Mouse (Mus musculus): Measurements from ENCODE around the gene Cbx7.
A peak's percentile ranks its signal among the peaks of the same experiment; 100 is the strongest.

The Cbx7 gene

GRCm38 (mm10) chr15:80000694-80001093 is 29.8 kb upstream of the Cbx7 start:
- DNase-seq = no peak

- no peak for DNase-seq
These were observed 27.1 kb upstream of the Cbx7 start for GRCm38 (mm10) chr15:79997988-79998387.

DNA sequence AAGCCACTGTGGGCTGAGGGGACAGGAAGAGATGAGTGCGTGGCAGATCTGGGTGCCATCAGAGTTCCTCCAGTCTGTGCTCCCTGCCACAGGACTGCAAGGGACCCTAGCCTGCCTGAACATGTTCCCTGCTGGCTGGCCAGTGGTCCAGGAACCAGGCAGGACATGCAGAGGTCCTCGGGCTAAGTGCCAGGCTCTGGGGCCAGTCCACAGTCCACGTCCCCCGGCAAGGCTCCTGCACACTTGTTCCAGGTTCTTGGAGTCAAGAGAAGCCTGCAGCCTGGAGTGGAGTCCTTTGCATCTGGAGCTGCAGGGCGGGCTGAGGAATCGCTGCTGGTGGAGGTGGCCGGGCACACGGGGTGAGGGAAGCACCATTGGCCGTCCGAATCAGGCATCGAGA is 25.9 kb upstream of the Cbx7 start:
- DNase-seq = no peak

DNA sequence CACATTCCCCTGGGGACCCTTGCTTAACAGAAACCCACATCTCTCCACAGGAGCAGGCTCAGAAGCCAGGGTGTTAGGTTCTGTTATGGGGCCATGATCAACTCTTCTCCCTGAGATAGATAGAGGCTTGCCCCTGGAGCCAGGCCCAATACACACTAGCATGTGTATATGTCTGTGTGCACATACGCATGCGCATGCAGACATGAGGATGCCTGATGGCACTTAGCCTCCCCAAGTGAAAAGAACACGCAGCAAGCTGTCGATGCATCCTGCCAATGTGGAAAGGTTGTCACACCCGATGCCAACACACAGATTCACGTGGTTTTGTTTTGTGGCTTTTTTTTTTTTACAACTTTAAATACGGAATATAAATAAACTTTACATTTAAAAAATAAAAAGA is 24.6 kb upstream of the Cbx7 start:
- no peak for DNase-seq

GRCm38 (mm10) chr15:79994566-79994965 is 23.6 kb upstream of the Cbx7 start:
- no peak for DNase-seq

- DNase-seq = no peak
These were observed 15.3 kb upstream of the Cbx7 start for GRCm38 (mm10) chr15:79986182-79986581.

DNA sequence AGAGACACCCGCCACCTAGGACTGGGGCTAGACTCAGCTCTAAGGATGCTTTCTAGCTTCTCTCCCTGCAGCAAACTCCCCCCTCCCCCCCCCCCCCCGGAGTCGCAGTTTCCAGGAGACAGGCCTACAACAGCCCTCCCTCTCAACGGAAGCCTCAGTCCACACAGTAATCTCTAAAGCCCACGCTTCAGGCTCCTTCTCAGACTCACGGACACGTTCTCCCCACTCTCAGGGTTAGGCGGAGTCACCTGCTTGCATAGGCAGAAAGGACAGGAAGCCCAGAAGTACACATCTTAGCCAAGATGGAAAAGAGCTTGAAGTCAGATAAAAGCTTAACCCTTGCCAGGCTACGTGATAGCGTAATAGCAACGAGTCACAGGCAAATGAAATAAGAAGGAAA is 14.6 kb upstream of the Cbx7 start:
- no peak for DNase-seq

- no peak for DNase-seq
These were observed 13.2 kb upstream of the Cbx7 start for GRCm38 (mm10) chr15:79984152-79984551.

- DNase-seq = no peak
These were observed 9.8 kb upstream of the Cbx7 start for GRCm38 (mm10) chr15:79980716-79981115.

GRCm38 (mm10) chr15:79972186-79972585 is 1.3 kb upstream of the Cbx7 start:
- no peak for DNase-seq

DNA sequence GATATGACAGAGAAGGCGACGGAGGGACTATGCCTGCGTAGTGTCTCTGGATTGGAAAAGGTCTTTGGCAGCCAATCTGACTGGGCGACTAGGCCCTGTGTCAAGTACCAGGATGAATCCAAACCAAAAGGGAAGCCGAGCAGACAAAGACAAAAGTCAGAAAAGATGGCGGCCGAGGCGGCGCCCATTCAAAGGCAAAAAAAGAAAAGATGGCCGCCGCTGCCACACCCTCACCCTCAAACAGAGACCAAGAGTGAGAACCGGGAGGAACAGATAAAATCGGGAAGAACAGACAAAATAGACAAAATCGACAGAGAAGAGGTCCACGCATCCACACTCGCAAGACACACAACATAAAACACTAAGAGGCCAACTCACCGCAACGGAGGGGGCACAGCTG is 428 bp downstream of the Cbx7 start:
- no peak for DNase-seq

GRCm38 (mm10) chr15:79967346-79967745 is 3.6 kb downstream of the Cbx7 start:
- DNase-seq = no peak

- no peak for DNase-seq
These were observed 6.5 kb downstream of the Cbx7 start for GRCm38 (mm10) chr15:79964376-79964775.

DNA sequence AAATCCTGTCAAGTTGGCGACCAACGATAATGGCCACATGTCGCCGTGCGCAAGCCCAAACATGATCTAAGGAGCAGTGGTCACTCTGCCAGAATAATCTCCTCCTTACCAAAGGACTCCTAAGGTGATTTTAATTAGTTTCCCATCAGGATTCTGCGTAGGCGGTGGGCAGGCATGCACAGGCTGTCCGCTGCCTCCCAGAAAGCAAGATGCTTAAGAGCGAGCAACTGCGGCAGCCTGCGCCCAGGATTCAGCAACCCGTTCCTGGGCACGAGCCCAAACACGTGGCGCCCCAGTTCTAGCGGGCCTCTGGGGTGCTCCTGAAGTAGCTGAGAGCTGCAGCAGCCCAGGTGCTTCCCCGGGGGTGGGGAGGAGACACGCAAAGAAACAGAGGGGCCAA is 8.3 kb downstream of the Cbx7 start:
- DNase-seq = peak; percentile 73

DNA sequence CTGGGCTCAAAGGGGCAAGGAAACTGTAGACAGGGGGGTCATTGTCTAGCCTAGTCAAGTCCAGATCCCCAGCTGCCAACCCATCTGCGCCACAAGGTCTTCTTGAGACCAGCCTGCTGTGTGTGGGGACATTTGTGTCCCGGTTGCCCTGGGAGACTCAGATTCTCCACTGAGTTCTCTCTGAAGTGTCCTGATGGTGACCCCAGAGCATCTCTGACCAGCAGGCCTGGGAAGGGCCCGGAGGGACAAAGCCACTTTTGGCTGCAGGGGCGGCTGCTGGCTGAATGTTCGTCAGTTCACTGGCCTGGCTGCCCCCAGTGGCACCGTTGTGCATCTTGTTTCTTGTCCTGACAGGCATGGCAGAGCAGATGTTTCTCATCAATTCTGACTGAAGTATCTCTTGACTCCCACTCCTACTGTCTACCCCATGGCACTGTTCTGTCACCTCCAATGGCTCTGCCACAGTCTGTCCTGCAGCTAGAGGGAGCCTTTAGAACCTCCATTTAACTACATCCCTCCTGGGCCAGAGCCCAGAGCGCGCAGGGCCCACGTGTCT is 9.5 kb downstream of the Cbx7 start:
- DNase-seq = no peak

- DNase-seq = no peak
These were observed 12.5 kb downstream of the Cbx7 start for GRCm38 (mm10) chr15:79958418-79958817.

DNA sequence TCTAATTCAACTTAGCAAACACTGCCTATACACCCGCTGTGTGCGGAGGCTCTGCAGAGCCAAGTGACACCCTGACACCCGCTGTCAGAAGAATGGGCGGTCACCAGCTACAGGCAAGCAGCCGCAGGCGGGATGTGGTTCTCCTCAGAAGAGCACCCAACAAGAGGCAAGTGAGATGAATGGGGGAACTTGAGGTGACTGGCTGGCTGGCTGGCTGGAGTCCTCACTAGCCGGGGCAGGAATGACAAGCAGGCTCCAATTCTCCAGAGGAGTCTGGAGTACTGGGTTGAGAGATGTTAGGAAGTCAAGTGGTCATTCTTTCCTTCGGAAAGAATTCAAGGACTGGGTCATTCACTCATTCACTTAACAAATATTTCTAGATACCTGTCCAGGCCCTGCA is 14.4 kb downstream of the Cbx7 start:
- no peak for DNase-seq

DNA sequence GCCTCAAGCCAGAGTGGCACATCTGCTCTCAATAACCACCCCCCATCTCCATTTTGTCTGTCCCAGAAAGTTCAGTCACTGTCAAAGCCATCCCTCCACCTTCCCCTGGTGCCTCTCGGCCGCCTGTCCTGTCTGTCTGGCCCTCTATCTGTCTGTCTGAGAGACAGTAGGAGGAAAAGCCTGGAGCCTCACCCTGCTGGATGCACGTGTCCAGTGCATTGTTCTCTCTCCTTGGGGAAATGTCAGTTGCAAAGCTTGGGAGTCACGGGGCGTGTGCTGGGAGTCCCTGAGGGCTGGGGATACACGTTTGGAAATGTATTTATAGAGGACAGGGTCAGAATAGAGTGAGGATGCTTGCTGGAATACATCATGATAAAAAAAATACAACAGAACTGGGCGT is 17.4 kb downstream of the Cbx7 start:
- no peak for DNase-seq

- DNase-seq = no peak
These were observed 18.3 kb downstream of the Cbx7 start for GRCm38 (mm10) chr15:79952504-79953231.

- DNase-seq = no peak
These were observed 19.0 kb downstream of the Cbx7 start for GRCm38 (mm10) chr15:79951730-79952503.

DNA sequence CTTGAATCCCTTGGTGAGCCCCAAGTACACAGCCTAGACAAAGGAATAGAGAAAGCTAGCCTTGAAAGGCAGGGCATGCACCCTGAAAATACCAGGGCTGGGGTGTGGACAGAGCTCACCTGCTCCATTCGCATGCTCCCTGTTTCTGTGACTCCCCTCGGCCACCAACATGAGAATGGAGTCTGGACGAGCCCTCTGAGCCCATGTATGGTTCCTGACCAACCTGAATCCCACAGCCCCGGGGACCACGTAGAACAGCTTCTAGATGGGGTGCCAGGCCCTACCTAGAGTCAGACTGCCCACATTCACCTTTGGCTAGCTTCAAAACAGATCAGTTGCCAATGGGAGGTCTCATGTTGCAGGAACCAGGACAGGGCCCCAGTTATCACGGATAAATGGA is 19.7 kb downstream of the Cbx7 start:
- DNase-seq = no peak

- peak; percentile 75 for DNase-seq
These were observed 20.5 kb downstream of the Cbx7 start for GRCm38 (mm10) chr15:79950250-79951025.

DNA sequence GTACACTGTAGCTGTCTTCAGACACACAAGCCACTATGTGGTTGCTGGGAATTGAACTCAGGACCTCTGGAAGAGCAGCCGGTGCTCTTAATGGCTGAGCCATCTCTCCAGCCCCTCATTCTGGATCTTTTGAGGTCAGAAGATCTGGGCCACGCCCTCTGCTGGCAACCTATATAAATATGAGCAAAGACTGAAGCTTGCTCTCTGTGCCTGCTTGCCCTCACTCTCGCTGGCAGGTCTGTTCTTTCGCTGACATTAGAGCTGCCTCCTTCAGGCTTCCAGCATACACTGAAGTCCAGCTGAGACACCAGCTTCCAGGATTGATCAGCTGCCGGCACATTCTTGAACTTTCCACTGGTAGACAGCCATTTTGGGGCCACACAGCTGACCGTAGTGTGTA is 23.2 kb downstream of the Cbx7 start:
- no peak for DNase-seq
